Mouse (Mus musculus) gastrocnemius, adult 18-20 months (tissue): ENCODE measurements around the gene Cdc42. TPM values are rescaled to one million over a fixed set of nuclear protein-coding genes. Genes with fewer than 3 reads are reported as not detected.

Experiments used
- DNase-seq: peaks from one replicate; pipeline ENCODE4 v3.0.0; 2021; ENCODE audit warnings: low spot score
- total RNA-seq, 2 experiments: library from RNA; stranded (reverse); gene quantifications; 2 replicates each; pipeline ENCODE4 v1.2.3; 2021

Gene Cdc42
- total RNA-seq, 2 experiments from 2014 or later = 167 to 172 TPM

- DNase-seq = no peak
These were observed 41.3 kb downstream of the Cdc42 start for GRCm38 (mm10) chr4:137316027-137316770.

- DNase-seq = no peak
These were observed 42.5 kb downstream of the Cdc42 start for GRCm38 (mm10) chr4:137315061-137315460.

GRCm38 (mm10) chr4:137314561-137314960 is 43.0 kb downstream of the Cdc42 start:
- DNase-seq = peak; percentile 66

GRCm38 (mm10) chr4:137313511-137313910 is 44.0 kb downstream of the Cdc42 start:
- DNase-seq = no peak

DNA sequence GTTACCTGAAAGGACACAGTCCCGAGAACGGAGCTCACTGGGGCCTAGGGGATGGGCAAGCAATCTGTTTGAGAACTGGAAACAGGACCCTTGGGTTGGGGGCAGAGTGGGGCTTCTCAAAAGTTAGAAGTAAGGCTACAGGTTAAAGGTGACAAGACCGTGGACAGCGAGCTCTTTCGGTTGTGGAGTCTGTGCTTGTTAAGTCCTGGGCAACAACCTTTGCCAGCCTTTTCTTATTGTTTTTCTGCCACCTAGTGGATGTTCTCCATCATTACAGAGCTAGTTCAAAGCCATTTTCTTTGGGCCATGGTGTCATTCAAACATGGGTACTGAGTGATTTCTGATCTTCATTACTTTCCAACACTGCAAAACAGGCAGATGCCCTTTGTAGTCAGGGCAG is 49.1 kb downstream of the Cdc42 start:
- DNase-seq = peak; percentile 51

DNA sequence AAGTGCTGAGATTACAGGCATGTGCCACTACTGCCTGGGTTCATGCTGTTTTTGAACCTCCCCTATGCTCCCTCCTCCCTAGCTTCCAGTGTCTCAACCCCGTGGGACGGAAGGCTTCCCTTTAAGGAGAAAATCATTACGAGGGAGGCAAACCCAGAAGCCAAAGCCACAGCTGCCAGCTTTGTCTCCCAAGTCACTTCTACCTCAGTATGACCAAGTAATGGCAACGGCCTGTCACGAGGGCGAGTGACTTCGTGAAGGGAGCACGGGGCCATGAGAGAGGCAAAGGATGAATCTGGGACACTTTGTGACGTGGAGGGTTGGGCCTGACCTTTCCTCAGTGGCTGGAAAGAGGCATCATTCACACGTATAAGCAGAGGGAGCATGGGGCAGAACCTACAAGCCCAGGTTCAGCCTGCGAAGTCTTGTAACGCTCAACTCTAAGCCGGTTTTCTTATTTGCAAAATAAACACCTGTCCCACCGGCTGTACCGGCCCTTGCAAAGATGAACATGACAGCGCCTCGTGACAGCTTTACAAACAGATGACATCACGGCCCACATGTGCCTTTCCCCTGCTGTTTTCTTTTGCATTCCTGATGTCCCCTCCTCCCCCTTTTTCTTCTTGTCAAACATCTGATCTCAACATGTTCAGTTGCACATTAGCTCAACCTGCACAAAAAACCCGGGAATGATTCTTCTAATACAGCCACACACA is 50.4 kb downstream of the Cdc42 start:
- DNase-seq = no peak

DNA sequence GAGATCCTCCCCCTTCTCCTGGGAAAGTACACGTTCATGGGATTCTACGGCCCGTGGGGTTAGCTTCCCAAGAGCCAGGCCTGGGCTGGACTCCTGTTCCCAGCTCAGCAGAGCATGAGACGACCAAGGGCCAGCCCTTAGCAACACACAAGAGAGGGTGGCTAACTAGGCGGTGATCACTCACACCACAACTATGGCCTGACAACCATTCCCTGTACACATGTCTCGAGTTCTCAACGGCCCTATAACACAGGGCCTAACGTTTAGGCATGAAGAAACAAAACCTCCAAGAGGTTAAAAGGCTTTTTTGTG is 51.0 kb downstream of the Cdc42 start:
- DNase-seq = no peak

DNA sequence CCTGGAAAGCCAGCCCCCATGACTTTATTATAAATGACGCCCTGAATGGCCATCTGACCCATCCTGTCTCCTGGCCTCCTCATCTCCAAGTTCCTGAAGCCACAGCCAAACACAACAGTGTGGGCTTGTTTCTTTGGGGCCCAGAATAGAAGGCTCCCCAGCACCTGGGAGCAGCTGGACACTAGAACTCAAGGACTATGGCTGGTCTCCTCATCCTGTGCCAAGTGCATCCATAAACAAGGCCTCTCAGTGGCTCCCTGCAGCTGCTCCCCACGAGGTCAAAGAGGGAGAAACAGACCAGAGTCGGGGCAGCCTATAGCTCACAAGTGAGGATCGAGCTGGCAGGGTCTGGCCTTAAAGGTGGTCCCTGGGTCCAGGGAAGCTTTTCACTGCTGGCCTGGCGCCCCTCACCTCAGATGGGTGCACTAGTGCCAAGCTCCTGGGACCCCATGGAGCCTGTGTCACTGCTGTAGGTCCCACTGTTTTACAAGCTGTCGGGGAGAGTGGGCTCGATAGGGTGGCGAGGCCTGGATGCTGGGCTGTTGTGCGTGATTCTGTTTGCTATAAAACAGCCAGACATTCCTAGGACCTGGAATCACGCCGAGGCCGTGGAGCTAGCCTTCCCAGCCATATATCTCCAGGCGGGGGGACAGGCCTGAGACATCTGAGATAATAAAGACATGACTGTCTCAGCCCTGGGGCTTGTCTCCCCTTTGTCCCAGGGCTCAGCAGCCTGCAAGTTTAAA is 51.5 kb downstream of the Cdc42 start:
- no peak for DNase-seq

DNA sequence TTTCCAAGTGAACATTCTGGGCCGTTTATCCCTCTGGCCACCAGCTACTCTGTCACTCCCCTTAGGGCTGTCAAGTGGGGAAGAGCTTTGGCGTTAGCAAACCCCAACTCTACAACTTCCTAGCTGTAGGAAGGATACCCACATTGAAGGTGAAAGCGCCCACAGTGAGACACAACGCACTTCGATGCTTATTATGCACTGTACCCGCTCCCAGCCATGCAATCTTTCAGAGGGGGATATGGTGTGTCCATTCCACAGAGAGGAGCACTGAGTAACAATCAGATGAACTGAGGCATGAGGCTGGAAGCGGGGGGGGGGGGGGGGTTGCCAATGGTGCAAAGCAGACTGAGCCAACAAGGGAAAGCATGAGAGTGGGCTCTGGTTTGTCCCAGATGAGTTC is 52.5 kb downstream of the Cdc42 start:
- DNase-seq = no peak

GRCm38 (mm10) chr4:137304106-137304505 is 53.4 kb downstream of the Cdc42 start:
- no peak for DNase-seq

GRCm38 (mm10) chr4:137301635-137302034 is 55.9 kb downstream of the Cdc42 start:
- DNase-seq = no peak

DNA sequence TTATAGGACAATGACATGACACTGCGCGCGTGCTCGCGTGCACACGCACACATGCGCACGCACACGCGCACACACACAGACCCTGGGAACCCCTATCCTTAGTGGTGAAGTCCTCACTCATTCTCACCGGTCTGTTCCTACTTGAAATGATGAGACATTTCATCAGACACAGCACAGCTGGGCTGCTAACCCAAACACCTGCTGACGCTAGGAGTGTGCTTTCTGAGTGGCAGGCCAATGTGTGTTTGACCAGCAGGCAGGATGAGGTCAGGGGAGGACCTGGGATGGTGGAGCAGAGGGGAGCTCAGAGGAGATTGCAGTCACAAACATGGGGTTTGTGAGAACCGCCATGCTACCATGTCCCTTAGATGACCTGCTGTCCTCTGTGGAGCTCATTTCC is 57.3 kb downstream of the Cdc42 start:
- no peak for DNase-seq

- DNase-seq = peak; percentile 51
These were observed 59.1 kb downstream of the Cdc42 start for GRCm38 (mm10) chr4:137298406-137298805.

DNA sequence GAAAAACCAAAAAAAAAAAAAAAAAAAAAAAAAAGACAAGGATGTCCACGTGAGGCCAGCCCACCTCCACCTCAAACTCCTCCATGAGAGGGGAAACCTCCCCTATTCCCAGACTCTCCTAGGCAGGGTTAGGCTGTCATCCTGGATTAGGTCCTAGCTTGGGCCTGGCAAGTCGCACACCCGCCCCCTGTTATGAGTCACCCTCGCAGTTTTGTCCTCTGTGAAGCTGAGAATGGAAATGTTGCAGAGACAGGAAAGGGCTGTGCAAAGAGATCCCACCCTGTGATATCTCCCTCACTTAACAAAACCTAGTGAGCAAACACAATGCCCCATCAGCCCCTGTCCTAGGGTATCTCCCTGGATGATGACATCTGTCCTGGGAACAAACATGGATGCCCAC is 59.9 kb downstream of the Cdc42 start:
- no peak for DNase-seq

- DNase-seq = no peak
These were observed 62.6 kb downstream of the Cdc42 start for GRCm38 (mm10) chr4:137294951-137295350.

DNA sequence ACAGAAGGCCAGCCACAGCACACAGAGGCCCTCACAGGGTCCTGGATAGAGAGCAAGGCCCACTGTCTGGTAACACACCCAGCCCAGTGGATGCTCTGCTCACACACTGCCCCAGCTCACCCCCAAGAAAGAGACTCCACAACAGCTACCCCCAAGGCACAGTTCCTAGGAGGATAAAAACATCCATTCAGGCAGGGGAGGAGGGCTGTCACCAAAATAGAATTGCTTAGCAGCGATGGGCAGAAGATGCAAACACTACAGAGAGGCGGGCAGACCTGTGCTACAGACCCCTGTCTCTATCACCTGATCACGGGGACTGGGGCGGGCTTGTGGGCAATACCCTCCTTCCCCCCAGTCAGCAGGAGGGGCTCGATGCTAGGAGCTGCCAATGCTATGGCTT is 63.0 kb downstream of the Cdc42 start:
- no peak for DNase-seq

DNA sequence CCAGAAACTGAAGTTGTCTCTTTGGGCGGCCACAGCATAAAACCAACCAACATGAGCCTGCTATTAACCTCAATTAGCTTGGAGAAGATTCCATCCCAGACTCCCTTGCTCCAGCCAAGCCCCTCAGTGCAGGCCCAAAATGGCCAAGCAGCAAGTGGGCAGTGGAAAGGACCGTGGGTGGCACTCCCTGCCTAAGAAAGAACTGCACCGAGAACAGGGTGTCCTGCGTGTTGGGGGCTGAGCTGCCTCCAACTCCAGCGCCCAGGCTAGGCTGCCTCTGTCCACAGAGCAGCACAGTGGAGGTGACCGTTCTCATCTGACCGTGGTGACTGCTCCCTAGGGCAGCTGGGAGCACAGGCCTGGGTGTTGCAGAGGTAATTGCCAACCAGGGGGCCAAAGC is 63.5 kb downstream of the Cdc42 start:
- no peak for DNase-seq

- peak; percentile 67 for DNase-seq
These were observed 64.9 kb downstream of the Cdc42 start for GRCm38 (mm10) chr4:137292625-137293024.

GRCm38 (mm10) chr4:137290250-137290649 is 67.3 kb downstream of the Cdc42 start:
- no peak for DNase-seq

DNA sequence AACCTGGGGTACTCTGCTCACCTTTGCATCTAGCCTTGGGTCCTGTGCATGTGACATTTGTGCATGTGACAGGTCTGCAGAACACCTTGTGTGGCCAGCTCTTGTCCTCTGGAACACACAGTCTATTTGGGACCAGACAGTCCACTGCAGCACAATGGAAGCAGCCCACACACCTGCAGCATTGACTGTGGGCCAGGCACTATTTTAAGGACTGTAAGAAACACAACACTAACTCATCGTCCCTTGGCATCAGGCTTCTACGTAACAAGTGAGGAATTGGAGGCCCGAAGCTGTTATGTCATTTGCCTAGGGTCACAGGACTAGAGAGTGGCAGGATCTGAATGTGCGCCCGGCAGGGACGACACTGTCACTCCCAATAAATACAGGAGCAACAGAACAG is 67.8 kb downstream of the Cdc42 start:
- no peak for DNase-seq

DNA sequence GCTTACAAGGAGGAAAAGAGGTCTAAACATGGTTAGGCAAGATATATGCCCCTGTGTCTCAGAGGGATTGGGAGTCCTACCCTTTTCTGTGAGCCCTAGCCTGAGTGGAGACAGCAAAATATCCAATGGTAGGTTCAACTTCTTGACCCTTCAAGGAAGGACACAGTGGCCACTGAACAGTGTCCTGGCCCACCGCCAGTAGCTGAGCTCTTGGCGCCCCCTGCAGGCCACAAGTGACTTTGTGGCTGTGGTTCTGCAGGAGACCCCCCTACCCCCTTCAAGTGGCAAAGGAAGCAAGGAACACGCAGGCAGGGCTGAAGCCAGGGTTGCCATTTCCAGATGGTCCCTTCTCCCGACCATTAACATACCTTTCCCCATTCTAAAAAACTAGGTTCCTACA is 69.7 kb downstream of the Cdc42 start:
- peak; percentile 52 for DNase-seq

DNA sequence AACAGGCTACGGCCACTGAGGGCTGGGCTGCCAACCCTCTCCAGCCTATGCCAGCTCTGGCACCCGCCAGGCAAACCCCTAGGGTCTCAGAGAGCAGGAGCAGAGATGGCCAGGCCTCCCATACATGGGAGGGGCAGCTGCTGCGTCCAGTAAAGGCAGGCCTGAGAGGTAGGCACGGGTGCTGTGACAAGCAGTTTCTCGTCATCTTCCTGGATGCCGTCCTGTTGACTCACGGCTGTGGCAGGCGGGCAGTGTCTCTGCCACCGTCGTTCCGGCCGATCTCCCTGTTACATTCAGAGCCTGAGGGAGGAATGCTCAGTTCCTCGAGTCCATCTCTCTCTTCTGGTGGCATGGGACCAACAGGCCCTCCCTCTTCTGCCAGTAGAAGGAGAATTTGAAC is 70.3 kb downstream of the Cdc42 start:
- peak; percentile 70 for DNase-seq

DNA sequence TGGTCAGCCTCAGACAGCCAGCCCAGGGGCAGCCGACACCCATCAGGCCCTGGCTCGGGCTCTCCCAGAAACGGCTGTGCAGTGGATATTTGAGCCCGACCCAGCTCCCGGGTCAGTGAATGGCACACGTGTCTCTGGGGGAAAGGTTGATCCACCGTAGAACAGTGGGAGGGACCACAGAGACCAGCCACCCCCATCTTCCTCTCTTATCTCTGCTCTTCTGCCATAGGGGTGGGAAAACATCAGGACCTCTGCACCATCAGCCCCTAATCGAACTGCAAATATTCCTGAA is 70.9 kb downstream of the Cdc42 start:
- peak; percentile 65 for DNase-seq
